Mouse (Mus musculus) heart, postnatal 0 days (tissue): ENCODE measurements around the gene Xrcc1. TPM values are rescaled to one million over a fixed set of nuclear protein-coding genes. Genes with fewer than 3 reads are reported as not detected.

Experiments used
- ATAC-seq: fragments of 200-750 bp; cut with Nextera tagmentation; 2 replicates; pipeline ENCODE4 v1.8.0; 2017; ENCODE audit warnings: low read depth, moderate number of reproducible peaks, moderate library complexity; ENCODE audit not compliant: insufficient read depth
- DNase-seq: peaks from one replicate; pipeline ENCODE4 v3.0.0-alpha.2; 2016; ENCODE audit warnings: low spot score
- H3K27ac ChIP-seq: fragments of 300-500 bp; sonication (generic); 2 replicates; pipeline ENCODE4 v1.5.1; 2014; ENCODE audit warnings: low read depth, mild to moderate bottlenecking
- H3K27me3 ChIP-seq: fragments of 300-500 bp; sonication (generic); 2 replicates; pipeline ENCODE4 v1.6.1; 2014; ENCODE audit warnings: low read length, mixed read lengths; ENCODE audit not compliant: control insufficient read depth, insufficient read depth
- H3K36me3 ChIP-seq: fragments of 300-500 bp; sonication (generic); replicated peaks from 2 replicates; pipeline ENCODE4 v1.6.1; 2014; ENCODE audit warnings: low read length, mixed read lengths; ENCODE audit not compliant: control insufficient read depth, insufficient read depth
- H3K4me1 ChIP-seq: fragments of 300-500 bp; sonication (generic); 2 replicates; pipeline ENCODE4 v1.6.1; 2014; ENCODE audit warnings: antibody characterized with exemption; ENCODE audit not compliant: control insufficient read depth, insufficient read depth
- H3K4me2 ChIP-seq: fragments of 300-500 bp; sonication (generic); 2 replicates; pipeline ENCODE4 v1.6.1; 2014; ENCODE audit warnings: low read depth, mild to moderate bottlenecking, low read length, moderate library complexity
- H3K4me3 ChIP-seq: fragments of 300-500 bp; sonication (generic); 2 replicates; pipeline ENCODE4 v1.5.1; 2014; ENCODE audit warnings: low read depth, low read length
- H3K9ac ChIP-seq: fragments of 300-500 bp; sonication (generic); replicated peaks from 2 replicates; pipeline ENCODE4 v1.6.1; 2014; ENCODE audit warnings: low read depth, low read length, mixed read lengths
- H3K9me3 ChIP-seq: fragments of 300-500 bp; sonication (generic); replicated peaks from 2 replicates; pipeline ENCODE4 v1.6.1; 2016; ENCODE audit warnings: low read length; ENCODE audit not compliant: control insufficient read depth
- CTCF ChIP-seq: IDR thresholded peaks from 2 replicates; pipeline ENCODE4 v1.5.1; 2016; ENCODE audit warnings: antibody characterized with exemption, control low read depth, low read depth
- EP300 ChIP-seq: IDR thresholded peaks from 2 replicates; pipeline ENCODE4 v1.6.1; 2016; ENCODE audit warnings: antibody characterized with exemption, low read depth
- WGBS: fragments of 180-500 bp; shearing (Covaris S2); extraction: QIAGEN DNeasy Blood & Tissue Kit; methylation state at CpG from one replicate; pipeline ENCODE4 v1.1.7; 2014; 5-methylcytosine and 5-hydroxymethylcytosine counted together
- polyA plus RNA-seq: library from polyadenylated mRNA; unstranded; fragments of >200 nt; fragmentation: Nextera tagmentation; extraction: Ambion mirVana; gene quantifications from 2 replicates; pipeline ENCODE4 v1.2.1, GENCODE M21; 2015
- total RNA-seq: library from RNA; depleted of rRNA; stranded (reverse); fragments of >200 nt; gene quantifications from 2 replicates; pipeline ENCODE4 v1.2.3, GENCODE M21; 2014; ENCODE audit warnings: low replicate concordance

The Xrcc1 gene
- total and polyA plus RNA-seq, 2 experiments from 2014 or later, result 31.1 to 46.1 TPM

- Histone ChIP-seq H3K4me1 (peaks cover 5% of the 10 kb centered on the region; the same call in 1 of the 2 replicates), H3K4me2 (no peak overlapping the region), H3K9me3 (no peaks in the 10 kb centered on the region), H3K36me3 (no peaks in the 10 kb centered on the region), H3K4me3 (no peak overlapping the region), H3K27ac (no peak overlapping the region), H3K27me3 (peaks cover 2% of the 10 kb centered on the region), H3K9ac (no peak overlapping the region)
- ATAC-seq, result no peak
- 63% methylated on average over 4 of the region's 4 CpGs for WGBS
- DNase-seq, result no peak
- no peak for TF ChIP-seq CTCF
- TF ChIP-seq EP300, result no peak
Observed at GRCm38 (mm10) chr7:24592163-24592562, 46.1 kb downstream of the Xrcc1 start.

GRCm38 (mm10) chr7:24592781-24593180, 46.7 kb downstream of the Xrcc1 start:
- no peak overlapping the region for H3K4me2 ChIP-seq
- H3K27ac ChIP-seq, result no peak overlapping the region
- ATAC-seq (no peak), DNase-seq (no peak)
- H3K36me3 ChIP-seq, result no peaks in the 10 kb centered on the region
- H3K4me3 ChIP-seq, result no peak overlapping the region
- WGBS, result 88% methylated on average over 6 of the region's 6 CpGs
- peaks cover 5% of the 10 kb centered on the region; the same call in 1 of the 2 replicates for H3K4me1 ChIP-seq
- H3K27me3 ChIP-seq, result no peaks in the 10 kb centered on the region
- H3K9ac ChIP-seq, result no peak overlapping the region
- no peaks in the 10 kb centered on the region for H3K9me3 ChIP-seq
- no peak for TF ChIP-seq EP300
- no peak for TF ChIP-seq CTCF

- no peak overlapping the region for H3K27ac ChIP-seq
- WGBS, result 1% methylated on average over 38 of the region's 39 CpGs
Observed at GRCm38 (mm10) chr7:24593621-24594308, 47.7 kb downstream of the Xrcc1 start.

GRCm38 (mm10) chr7:24594309-24594803, 48.3 kb downstream of the Xrcc1 start:
- H3K9me3 ChIP-seq, result no peaks in the 10 kb centered on the region
- peak overlapping the region; percentile 75 for H3K4me3 ChIP-seq
- H3K4me2 ChIP-seq, result peak overlapping the region; percentile 86
- H3K4me1 ChIP-seq, result peaks cover 5% of the 10 kb centered on the region; the same call in 1 of the 2 replicates
- H3K36me3 ChIP-seq, result no peaks in the 10 kb centered on the region
- H3K27me3 ChIP-seq, result no peaks in the 10 kb centered on the region
- ATAC-seq (no peak), DNase-seq (no peak)
- WGBS, result 5% methylated on average over 13 of the region's 13 CpGs
- TF ChIP-seq CTCF, result no peak
- TF ChIP-seq EP300, result no peak
- H3K9ac ChIP-seq, result peak overlapping the region; percentile 62
- no peak overlapping the region for H3K27ac ChIP-seq

More at GRCm38 (mm10) chr7:24593621-24594308, 47.7 kb downstream of the Xrcc1 start:
- peak overlapping the region; percentile 62 for H3K9ac ChIP-seq
- ATAC-seq (peak; percentile 90), DNase-seq (peak; percentile 51)
- no peaks in the 10 kb centered on the region for H3K27me3 ChIP-seq
- H3K9me3 ChIP-seq, result no peaks in the 10 kb centered on the region
- H3K36me3 ChIP-seq, result no peaks in the 10 kb centered on the region
- H3K4me3 ChIP-seq, result peak overlapping the region; percentile 75
- peak overlapping the region; percentile 86 for H3K4me2 ChIP-seq
- TF ChIP-seq CTCF (no peak), EP300 (no peak)
- H3K4me1 ChIP-seq, result peaks cover 5% of the 10 kb centered on the region; the same call in 1 of the 2 replicates

GRCm38 (mm10) chr7:24595464-24595863, 49.4 kb downstream of the Xrcc1 start:
- ATAC-seq, result no peak
- WGBS, result 73% methylated on average over 2 of the region's 2 CpGs
- H3K27ac ChIP-seq, result no peak overlapping the region

More at GRCm38 (mm10) chr7:24595464-24595863, 49.4 kb downstream of the Xrcc1 start:
- Histone ChIP-seq H3K4me3 (no peak overlapping the region), H3K4me1 (peaks cover 5% of the 10 kb centered on the region; the same call in 1 of the 2 replicates), H3K9ac (no peak overlapping the region), H3K36me3 (no peaks in the 10 kb centered on the region), H3K27me3 (no peaks in the 10 kb centered on the region), H3K9me3 (no peaks in the 10 kb centered on the region), H3K4me2 (no peak overlapping the region)
- TF ChIP-seq CTCF (no peak), EP300 (no peak)
- no peak for DNase-seq
